Mouse (Mus musculus) megakaryocyte, embryonic 14.5 days (primary cell): Measurements from ENCODE around the gene Ipmk. TPM values are rescaled to one million over a fixed set of nuclear protein-coding genes. Genes with fewer than 3 reads are reported as not detected.
"Not testable (repeated sequence)": the region's sequence is repeated elsewhere in the genome, so short reads cannot be mapped to it uniquely, and the experiment has no call there.

ENCODE experiments used
- H3K27me3 ChIP-seq: replicated peaks from 2 replicates; pipeline ENCODE3; 2012; ENCODE audit warnings: inconsistent platforms
- H3K36me3 ChIP-seq: replicated peaks from 2 replicates; pipeline ENCODE3; 2012; ENCODE audit warnings: low read length, inconsistent platforms, mixed read lengths
- H3K4me1 ChIP-seq: 2 replicates; pipeline ENCODE4 v1.6.1; 2012; ENCODE audit warnings: inconsistent platforms
- H3K4me3 ChIP-seq: replicated peaks from 2 replicates; pipeline ENCODE3; 2012; ENCODE audit warnings: moderate library complexity, mild to moderate bottlenecking, inconsistent platforms
- H3K9me3 ChIP-seq: 2 replicates; pipeline ENCODE4 v1.6.1; 2012; ENCODE audit warnings: inconsistent platforms
- FLI1 ChIP-seq: IDR thresholded peaks from 2 replicates; pipeline ENCODE4 v1.6.1; 2012; ENCODE audit warnings: low read length, inconsistent platforms, mixed read lengths
- GATA1 ChIP-seq: IDR thresholded peaks from 3 replicates; pipeline ENCODE4 v1.6.1; 2012; ENCODE audit warnings: mixed read lengths, low read length, inconsistent platforms, borderline replicate concordance
- polyA plus RNA-seq: library from polyadenylated mRNA; stranded (reverse); fragments of >175 nt; gene quantifications from 2 replicates; pipeline ENCODE4 v1.2.3, GENCODE M21; 2012; ENCODE audit warnings: low replicate concordance; ENCODE audit not compliant: insufficient read depth

Ipmk gene
- polyA plus RNA-seq, 1 experiment, result 5.1 TPM

DNA sequence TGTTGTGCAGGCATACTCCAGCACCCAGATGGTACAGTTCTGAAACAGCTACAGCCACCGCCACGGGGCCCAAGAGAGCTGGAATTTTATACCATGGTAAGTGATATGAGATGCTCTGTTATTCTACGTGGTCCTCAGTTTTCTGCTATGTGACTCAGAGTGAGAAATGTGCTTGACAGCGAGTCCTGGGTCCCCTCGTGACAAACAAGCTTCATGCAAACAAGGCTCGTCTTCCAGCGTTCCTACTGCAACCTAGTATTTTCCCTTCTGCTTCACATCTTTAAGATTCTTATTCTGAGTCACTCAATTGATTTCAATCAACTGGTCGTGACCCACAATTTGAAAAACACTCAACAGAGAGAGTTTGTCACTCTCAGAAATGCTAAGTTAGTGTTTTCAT, 15.9 kb downstream of the Ipmk start:
- TF ChIP-seq FLI1, result no peak
- TF ChIP-seq GATA1, result no peak
- Histone ChIP-seq H3K4me1 (peaks cover 33% of the 10 kb centered on the region), H3K36me3 (peaks cover 48% of the 10 kb centered on the region), H3K27me3 (no peaks in the 10 kb centered on the region), H3K4me3 (no peak overlapping the region), H3K9me3 (no peaks in the 10 kb centered on the region)

GRCm38 (mm10) chr10:71363858-71364257, 16.3 kb downstream of the Ipmk start:
- no peak overlapping the region for H3K4me3 ChIP-seq
- peaks cover 52% of the 10 kb centered on the region for H3K36me3 ChIP-seq
- no peaks in the 10 kb centered on the region for H3K9me3 ChIP-seq
- peaks cover 32% of the 10 kb centered on the region for H3K4me1 ChIP-seq
- TF ChIP-seq GATA1 (no peak), FLI1 (no peak)
- H3K27me3 ChIP-seq, result no peaks in the 10 kb centered on the region

DNA sequence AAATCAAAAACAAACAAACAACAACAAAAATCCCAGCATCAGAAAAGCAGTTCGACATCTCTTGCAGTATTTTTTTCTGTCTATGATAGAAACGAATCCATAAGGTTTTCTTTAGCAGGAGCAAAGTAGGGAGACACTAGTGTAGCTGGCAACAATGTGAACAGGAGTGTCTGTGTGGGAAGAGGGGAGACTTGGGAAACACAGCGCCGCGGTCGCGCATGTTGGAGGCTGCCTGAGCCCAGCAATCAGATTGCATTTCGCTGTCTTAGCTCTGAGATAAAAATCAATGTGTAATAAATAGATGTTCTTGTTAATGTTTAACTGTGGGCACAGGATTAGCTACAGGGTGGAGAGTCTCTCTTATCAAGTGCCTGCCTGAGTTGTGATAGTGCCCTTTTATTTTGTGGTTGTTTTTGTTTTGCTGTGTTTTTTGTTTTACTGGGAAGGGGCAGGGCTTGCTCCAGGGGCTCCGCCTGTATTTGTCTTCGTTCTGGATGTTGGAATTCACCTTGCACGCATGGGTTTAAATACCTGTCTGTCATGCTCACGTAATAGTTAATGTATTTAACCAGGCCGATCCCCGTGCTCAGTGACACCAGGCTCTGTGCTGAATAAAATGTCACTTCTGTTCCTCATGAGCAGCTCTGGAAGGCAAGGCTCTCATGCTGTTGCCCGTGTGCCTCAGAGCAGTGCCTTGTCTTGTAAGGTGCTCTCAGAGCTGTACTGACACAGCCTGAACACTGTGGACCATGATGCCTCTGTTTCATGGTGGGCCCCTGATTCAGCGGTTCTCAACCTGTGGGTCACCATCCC, 20.8 kb downstream of the Ipmk start:
- H3K9me3 ChIP-seq, result no peaks in the 10 kb centered on the region
- peak overlapping the region; percentile 21 for H3K4me3 ChIP-seq
- H3K36me3 ChIP-seq, result peaks cover 84% of the 10 kb centered on the region
- TF ChIP-seq FLI1, result no peak
- no peak for TF ChIP-seq GATA1
- H3K4me1 ChIP-seq, result peaks cover 17% of the 10 kb centered on the region
- H3K27me3 ChIP-seq, result no peaks in the 10 kb centered on the region

DNA sequence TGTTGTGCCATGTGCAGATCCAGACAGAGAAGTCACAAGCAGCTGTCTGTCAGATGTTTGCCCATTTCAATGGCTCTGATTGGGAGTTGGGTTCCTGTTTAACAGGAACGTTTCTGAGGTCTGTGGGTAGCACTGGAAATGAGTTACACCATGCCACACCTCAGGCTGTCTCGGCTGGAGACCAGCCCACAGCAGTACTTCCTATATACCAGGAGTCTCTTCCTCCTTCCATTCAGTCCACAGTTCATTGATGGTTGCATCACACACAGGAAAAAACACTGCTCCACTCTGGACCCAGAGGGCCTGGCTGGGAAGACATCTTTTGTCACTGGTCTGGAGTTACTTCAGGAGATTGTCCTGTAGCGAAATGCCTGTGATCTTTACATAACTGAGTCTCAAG, 21.9 kb downstream of the Ipmk start:
- TF ChIP-seq GATA1 (no peak), FLI1 (no peak)
- no peaks in the 10 kb centered on the region for H3K27me3 ChIP-seq
- H3K9me3 ChIP-seq, result no peaks in the 10 kb centered on the region
- H3K36me3 ChIP-seq, result peaks cover 84% of the 10 kb centered on the region
- H3K4me1 ChIP-seq, result peaks cover 11% of the 10 kb centered on the region
- H3K4me3 ChIP-seq, result no peak overlapping the region

DNA sequence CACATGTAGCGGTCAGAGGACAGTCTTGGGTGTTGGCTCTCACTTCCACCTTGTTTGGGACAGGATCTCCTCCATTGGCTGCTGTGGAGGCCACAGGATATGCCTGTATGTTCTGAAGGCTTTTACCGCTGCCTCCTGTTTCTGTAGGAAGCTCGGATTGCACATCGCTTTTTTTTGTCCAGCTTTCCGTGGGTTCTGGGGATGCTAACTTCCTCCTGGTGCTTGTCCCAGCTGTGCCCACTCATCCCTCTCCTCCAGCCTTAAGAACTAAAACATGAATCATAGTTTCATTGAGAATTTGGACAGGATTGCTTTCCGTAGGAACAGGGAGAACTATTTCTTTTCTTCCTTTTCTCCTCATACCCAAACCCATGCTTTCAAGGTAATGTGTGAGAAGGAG, 24.3 kb downstream of the Ipmk start:
- no peak for TF ChIP-seq GATA1
- no peak for TF ChIP-seq FLI1
- Histone ChIP-seq H3K36me3 (peaks cover 79% of the 10 kb centered on the region), H3K9me3 (no peaks in the 10 kb centered on the region), H3K4me1 (peaks cover 11% of the 10 kb centered on the region), H3K27me3 (no peaks in the 10 kb centered on the region), H3K4me3 (no peak overlapping the region)

DNA sequence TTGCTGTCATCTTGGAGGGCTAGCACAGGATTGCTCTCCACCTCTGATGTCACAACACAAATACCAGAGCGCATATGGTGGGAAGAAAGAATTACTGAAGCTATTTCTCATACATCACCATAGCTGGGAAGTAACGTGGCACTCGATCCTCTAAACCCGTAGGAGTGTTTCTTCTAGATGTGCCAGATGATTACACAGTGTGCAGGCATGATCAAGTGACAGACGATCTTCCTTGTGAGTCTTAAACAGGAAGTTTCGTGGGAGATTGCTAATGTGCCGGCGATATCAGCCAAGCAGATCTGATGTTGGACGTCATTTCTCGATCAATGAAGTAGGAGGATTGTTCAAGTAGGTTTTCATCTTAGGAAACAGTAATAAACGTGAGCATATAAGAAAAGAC, 26.1 kb downstream of the Ipmk start:
- Histone ChIP-seq H3K4me3 (no peak overlapping the region), H3K9me3 (no peaks in the 10 kb centered on the region), H3K27me3 (no peaks in the 10 kb centered on the region), H3K36me3 (peaks cover 80% of the 10 kb centered on the region), H3K4me1 (peaks cover 8% of the 10 kb centered on the region)
- TF ChIP-seq GATA1, result no peak

DNA sequence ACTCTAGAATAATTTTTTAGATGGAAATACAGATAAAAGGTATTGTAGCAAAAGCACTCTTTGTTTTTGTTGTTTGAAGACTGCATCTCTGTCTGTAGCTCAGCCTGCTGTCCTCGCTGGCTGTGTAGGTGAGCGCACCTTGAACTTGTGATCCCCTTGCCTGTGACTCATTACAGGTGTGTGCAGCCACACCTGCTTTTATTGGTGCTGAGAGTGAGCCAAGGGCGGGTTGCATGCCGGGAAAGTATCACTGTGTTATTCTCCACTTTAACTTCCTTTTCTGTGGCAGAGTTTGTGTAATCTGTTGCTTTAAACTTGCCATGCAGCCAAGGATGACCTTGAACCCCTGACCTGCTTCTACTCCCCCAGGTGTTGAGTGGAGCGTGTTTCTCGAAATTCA, 28.5 kb downstream of the Ipmk start:
- no peaks in the 10 kb centered on the region for H3K27me3 ChIP-seq
- no peaks in the 10 kb centered on the region for H3K9me3 ChIP-seq
- peaks cover 4% of the 10 kb centered on the region for H3K4me1 ChIP-seq
- H3K36me3 ChIP-seq, result peaks cover 88% of the 10 kb centered on the region
- H3K4me3 ChIP-seq, result no peak overlapping the region
- no peak for TF ChIP-seq GATA1
- no peak for TF ChIP-seq FLI1

- H3K36me3 ChIP-seq, result peaks cover 82% of the 10 kb centered on the region
- no peaks in the 10 kb centered on the region for H3K4me1 ChIP-seq
- H3K9me3 ChIP-seq, result no peaks in the 10 kb centered on the region
- TF ChIP-seq GATA1 (no peak), FLI1 (no peak)
- no peak overlapping the region for H3K4me3 ChIP-seq
- H3K27me3 ChIP-seq, result no peaks in the 10 kb centered on the region
Observed at GRCm38 (mm10) chr10:71380406-71380805, 32.8 kb downstream of the Ipmk start.

DNA sequence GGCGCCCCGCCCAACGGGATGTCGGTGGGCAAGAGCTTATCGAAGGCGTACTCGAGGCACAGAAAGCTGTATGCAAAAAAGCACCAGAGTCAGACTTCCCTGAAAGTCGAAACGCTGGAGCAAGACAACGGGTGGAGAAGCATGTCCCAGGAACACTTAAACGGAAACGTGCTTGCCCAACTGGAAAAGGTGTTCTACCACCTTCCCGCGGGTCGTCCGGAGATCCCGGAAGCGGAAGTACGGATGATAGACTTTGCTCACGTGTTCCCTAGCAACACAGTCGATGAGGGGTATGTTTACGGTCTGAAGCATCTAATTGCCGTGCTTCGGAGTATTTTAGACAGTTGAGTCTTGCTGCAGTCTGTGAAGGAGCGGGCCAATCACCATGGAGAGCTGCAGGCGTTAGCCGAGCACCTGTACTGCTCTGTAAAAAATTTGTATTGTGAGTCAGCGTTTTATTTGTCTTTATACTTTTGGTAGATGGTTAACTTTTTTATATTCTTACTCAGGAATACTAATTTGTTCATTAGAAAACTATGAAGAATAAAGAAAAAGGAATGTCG, 34.0 kb downstream of the Ipmk start:
- Histone ChIP-seq H3K4me1 (no peaks in the 10 kb centered on the region), H3K36me3 (peaks cover 70% of the 10 kb centered on the region), H3K4me3 (no peak overlapping the region), H3K9me3 (no peaks in the 10 kb centered on the region), H3K27me3 (no peaks in the 10 kb centered on the region)
- TF ChIP-seq GATA1 (no peak), FLI1 (no peak)

DNA sequence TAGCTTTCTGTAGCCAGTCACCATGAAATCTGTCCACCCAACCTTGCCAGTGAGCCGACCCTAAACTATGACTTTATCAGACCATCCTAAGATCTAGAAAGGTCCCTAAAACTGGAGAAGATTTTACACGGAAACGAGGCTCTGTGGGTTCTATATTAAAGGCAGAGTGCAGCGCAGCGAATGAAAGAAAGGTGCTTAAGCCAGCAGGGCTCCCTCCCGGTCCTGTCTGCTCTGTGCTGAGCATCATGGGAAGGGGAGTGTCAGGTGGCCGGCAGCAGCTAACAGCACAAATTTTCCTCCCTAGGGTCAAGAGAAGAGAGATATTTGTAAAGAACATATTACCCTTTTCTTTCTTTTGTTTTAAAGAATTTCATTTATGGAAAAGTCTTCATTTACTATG, 34.5 kb downstream of the Ipmk start:
- Histone ChIP-seq H3K27me3 (no peaks in the 10 kb centered on the region), H3K36me3 (peaks cover 65% of the 10 kb centered on the region), H3K4me1 (no peaks in the 10 kb centered on the region), H3K9me3 (no peaks in the 10 kb centered on the region), H3K4me3 (no peak overlapping the region)
- TF ChIP-seq GATA1 (no peak), FLI1 (no peak)

DNA sequence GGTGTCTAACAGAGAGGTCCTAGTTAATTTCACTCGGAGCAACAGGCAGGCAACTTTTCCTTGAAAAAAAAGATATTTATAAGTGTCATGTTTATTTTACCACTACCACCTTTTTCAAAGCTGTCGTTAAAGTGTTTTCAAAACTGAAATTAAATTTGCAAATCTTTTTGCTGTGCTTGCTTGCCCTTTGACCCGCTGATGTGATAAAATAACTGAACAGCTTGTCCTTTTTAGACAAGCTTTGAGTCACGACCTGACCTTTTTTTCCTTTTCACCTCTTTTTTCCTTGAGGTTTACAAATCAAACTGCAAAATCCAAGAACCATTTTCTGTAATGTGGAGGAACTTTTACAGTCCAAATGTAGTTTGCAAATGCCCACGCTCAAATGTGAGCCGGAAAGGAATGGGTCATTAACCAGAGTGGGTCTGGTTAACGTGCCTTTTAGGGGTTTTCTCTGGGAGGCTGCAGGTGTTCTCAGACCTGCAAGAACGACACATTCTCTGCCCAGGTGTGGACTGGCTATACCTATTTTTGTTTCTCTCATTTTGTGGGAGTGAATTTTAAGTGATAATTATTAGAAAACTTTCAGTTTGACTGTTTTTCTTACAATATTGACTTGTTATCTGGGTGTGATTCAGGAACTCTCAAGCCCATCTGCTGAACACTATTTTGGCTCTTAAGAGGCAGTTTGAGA, 35.4 kb downstream of the Ipmk start:
- H3K4me1 ChIP-seq, result no peaks in the 10 kb centered on the region
- TF ChIP-seq FLI1 (no peak), GATA1 (no peak)
- H3K4me3 ChIP-seq, result no peak overlapping the region
- no peaks in the 10 kb centered on the region for H3K27me3 ChIP-seq
- H3K9me3 ChIP-seq, result no peaks in the 10 kb centered on the region
- H3K36me3 ChIP-seq, result peaks cover 57% of the 10 kb centered on the region

- not testable (repeated sequence) for H3K4me1 ChIP-seq, H3K27me3 ChIP-seq, H3K9me3 ChIP-seq, H3K4me3 ChIP-seq
- H3K36me3 ChIP-seq, result peaks cover 53% of the 10 kb centered on the region
Observed at GRCm38 (mm10) chr10:71383552-71383924, 36.0 kb downstream of the Ipmk start.
